Mouse (Mus musculus): ENCODE measurements around the gene Nkpd1. TPM values are rescaled to one million over a fixed set of nuclear protein-coding genes. Genes with fewer than 3 reads are reported as not detected.

The Nkpd1 gene
- polyA plus RNA-seq, 1 experiment from 2014 or later = 0.14 TPM

DNA sequence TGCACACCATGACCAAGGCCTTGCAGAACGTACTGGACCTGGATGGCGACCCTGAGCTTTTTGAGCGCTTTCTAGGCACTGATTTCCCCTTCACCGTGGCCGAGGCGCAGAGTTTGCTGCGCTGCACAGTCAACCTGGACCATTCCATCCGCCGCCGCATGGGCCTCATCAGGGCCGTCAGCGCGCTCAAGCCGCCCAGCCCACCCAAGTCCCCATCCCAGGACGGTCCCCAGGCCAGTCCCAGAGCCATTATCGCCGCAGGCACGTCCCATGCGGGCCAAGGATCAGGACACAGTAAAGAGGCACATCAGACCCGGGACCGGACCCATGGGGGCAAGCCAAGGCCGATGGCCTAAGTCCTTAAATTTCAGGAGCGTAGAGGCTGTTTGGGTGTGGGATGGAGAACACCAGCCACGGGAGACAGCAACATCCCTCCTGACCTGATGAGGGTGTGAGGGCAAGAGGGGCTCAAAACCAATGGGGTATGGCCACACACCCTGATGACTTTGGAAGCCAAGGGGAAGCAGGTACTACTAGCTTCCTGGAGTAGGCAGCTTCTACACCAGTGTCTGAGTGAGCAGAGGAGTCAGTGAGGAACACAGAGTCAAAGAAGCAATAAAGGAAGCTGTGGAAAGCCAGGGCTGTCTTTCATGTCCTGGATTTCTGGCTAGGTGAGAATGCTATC is 6.9 kb downstream of the Nkpd1 start:
- H3K9me3 ChIP-seq = no peaks in the 10 kb centered on the region
- no peak overlapping the region for H3K27ac ChIP-seq
- ATAC-seq (ENCODE audit: insufficient number of reproducible peaks, insufficient read depth, low FRiP score, low TSS enrichment, low read depth) = no peak
- peak overlapping the region; percentile 86 for H3K4me2 ChIP-seq
- H3K4me1 ChIP-seq (replicated peaks) = peaks cover 27% of the 10 kb centered on the region
- peak overlapping the region; percentile 45 for H3K4me3 ChIP-seq (replicated peaks)
- peaks cover 13% of the 10 kb centered on the region for H3K36me3 ChIP-seq
- H3K27me3 ChIP-seq = peaks cover 75% of the 10 kb centered on the region
- WGBS = 15% methylated on average over 24 of the region's 24 CpGs
- H3K9ac ChIP-seq (replicated peaks) = peak overlapping the region; percentile 51

DNA sequence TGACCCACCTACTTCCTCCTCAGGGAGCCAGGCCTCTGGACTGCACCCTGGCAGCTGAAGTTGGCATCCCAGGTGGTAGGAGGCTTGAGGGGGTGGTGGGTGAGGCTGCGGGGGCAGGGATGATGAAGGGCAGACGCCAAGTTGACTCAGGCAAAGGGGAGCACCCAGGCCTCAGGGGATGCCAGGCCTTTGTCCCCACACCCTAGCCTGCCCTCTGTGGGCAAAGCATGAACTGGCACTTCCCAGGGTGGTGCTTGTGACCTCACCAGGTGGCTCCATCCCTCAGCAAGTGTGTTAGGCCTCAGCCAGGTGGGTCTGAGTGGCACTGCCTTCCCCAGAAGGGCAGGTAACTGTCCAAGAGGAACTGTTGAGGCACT is 7.5 kb downstream of the Nkpd1 start:
- Histone ChIP-seq H3K4me2 (no peak overlapping the region), H3K4me1 (replicated peaks) (peaks cover 22% of the 10 kb centered on the region), H3K27me3 (peaks cover 70% of the 10 kb centered on the region), H3K36me3 (peaks cover 18% of the 10 kb centered on the region), H3K4me3 (replicated peaks) (no peak overlapping the region), H3K9me3 (no peaks in the 10 kb centered on the region), H3K27ac (no peak overlapping the region), H3K9ac (replicated peaks) (no peak overlapping the region)
- 59% methylated on average over 2 of the region's 2 CpGs for WGBS
- no peak for ATAC-seq (ENCODE audit: insufficient number of reproducible peaks, insufficient read depth, low FRiP score, low TSS enrichment, low read depth)

DNA sequence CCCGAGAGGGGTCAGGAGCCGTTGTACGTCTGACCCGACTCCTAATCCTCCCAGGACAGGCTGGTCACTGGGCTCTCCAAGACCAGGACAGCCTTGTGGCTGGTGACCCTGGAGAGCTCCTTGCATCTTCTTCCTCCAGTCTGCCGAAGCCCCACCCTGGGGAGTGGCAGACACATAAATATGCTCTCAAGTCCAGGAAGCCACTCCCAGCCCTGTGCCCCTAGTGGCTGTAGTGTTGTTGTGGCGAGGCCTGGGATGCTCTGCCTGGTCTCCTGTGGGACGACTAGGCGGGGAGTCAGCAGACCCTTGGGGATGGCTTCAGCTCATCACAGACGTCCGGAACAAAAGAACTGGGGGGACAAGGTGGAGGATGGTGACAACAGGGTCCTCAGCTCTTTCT is 13.4 kb downstream of the Nkpd1 start:
- H3K4me3 ChIP-seq (replicated peaks) = no peak overlapping the region
- H3K9me3 ChIP-seq = no peaks in the 10 kb centered on the region
- H3K4me2 ChIP-seq = no peak overlapping the region
- H3K4me1 ChIP-seq (replicated peaks) = no peaks in the 10 kb centered on the region
- WGBS = 67% methylated on average over 10 of the region's 10 CpGs
- ATAC-seq (ENCODE audit: insufficient number of reproducible peaks, insufficient read depth, low FRiP score, low TSS enrichment, low read depth) = no peak
- no peak overlapping the region for H3K9ac ChIP-seq (replicated peaks)
- H3K27ac ChIP-seq = no peak overlapping the region
- peaks cover 10% of the 10 kb centered on the region for H3K27me3 ChIP-seq
- H3K36me3 ChIP-seq = peaks cover 77% of the 10 kb centered on the region

DNA sequence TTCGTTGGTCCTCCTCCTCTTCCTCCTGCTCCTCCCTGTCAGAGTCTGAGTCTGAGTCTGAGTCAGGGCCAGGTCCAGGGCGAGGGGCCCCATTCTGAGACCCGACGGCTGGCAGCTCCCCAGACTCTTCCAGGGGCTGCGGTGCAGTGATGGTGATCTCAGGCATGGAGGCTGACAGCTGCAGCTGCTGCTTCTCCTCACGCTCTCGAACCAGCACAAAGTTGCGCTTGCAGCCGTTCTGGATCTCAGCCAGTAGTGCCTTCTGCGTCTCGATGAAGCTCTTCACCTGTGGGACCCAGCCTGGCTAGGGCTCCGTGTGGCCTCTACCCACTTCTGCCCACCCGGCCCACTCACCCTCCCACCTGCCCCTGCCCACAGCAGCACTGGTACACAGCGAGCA is 14.6 kb downstream of the Nkpd1 start:
- no peak for ATAC-seq (ENCODE audit: insufficient number of reproducible peaks, insufficient read depth, low FRiP score, low TSS enrichment, low read depth)
- H3K36me3 ChIP-seq = peaks cover 79% of the 10 kb centered on the region
- no peak overlapping the region for H3K9ac ChIP-seq (replicated peaks)
- WGBS = 88% methylated on average over 13 of the region's 14 CpGs
- no peaks in the 10 kb centered on the region; the same call in 1 of the 2 replicates for H3K27me3 ChIP-seq
- no peak overlapping the region for H3K27ac ChIP-seq
- no peak overlapping the region for H3K4me2 ChIP-seq
- no peak overlapping the region for H3K4me3 ChIP-seq (replicated peaks)
- H3K9me3 ChIP-seq = no peaks in the 10 kb centered on the region
- peaks cover 3% of the 10 kb centered on the region for H3K4me1 ChIP-seq (replicated peaks)

DNA sequence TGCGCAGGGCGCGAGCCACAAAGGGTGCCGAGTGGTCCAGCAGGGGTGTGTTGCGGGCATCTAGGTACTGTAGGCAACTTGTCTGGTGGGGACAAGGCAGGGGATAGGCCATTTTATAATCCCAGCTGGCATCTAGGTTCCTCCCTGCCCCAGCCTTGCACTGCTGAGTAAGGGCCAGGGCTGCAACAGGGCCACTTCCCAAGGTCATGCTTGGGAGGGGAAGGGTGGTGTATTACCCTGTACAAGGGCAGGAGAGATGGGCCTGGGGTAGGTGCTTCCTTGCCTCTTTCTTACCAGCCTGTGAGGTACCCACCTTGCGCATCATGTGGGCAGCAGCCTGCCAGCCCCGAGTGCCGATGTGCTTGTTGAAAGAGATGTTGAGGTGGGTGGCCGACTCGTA is 17.0 kb downstream of the Nkpd1 start:
- no peak for ATAC-seq (ENCODE audit: insufficient number of reproducible peaks, insufficient read depth, low FRiP score, low TSS enrichment, low read depth)
- Histone ChIP-seq H3K27me3 (no peaks in the 10 kb centered on the region; the same call in 1 of the 2 replicates), H3K9ac (replicated peaks) (no peak overlapping the region), H3K4me1 (replicated peaks) (peaks cover 9% of the 10 kb centered on the region), H3K4me2 (no peak overlapping the region), H3K4me3 (replicated peaks) (no peak overlapping the region), H3K27ac (no peak overlapping the region), H3K36me3 (peaks cover 65% of the 10 kb centered on the region), H3K9me3 (no peaks in the 10 kb centered on the region)
- WGBS = 93% methylated on average over 10 of the region's 10 CpGs

DNA sequence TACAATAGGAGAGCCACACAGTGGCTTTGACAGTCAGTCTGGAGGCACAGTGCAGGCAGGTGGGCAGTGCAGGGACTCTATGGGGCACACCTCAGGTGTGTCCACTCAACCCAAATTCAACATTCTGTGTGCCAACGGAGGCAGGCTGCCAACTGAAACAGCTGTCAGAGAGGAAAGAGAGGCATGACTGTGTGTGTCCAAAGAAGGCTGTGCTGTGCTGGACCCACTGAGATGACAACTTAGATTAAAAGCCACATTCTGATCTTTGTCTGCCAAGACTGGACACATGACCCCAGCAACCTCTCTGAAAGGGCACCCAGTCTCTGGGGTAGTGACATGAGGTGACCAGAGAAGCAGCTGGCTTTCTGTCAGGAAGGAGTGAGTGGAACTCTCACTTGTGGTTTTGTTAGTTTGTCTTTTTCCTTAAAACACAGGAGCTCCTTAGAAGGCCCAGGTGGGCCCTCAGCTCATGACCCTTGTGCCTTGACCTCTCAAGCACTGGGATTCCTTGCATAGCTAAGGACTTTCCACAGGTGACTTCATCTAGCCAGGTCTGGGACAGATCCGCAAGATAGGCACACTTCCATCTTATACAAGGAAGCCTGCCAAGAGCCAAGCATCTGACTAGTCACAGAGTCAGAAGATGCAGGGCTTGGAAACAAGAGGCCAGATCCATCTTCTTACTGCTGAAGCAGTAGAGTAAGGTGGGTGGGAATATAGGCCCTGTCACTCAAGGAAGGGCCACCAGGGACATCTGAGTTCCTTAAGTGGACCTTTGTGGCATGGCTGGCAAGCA is 23.3 kb downstream of the Nkpd1 start:
- 100% methylated on average over 2 of the region's 2 CpGs for WGBS
- Histone ChIP-seq H3K27me3 (no peaks in the 10 kb centered on the region), H3K27ac (no peak overlapping the region), H3K9me3 (no peaks in the 10 kb centered on the region), H3K9ac (replicated peaks) (no peak overlapping the region), H3K4me2 (no peak overlapping the region), H3K4me3 (replicated peaks) (no peak overlapping the region), H3K4me1 (replicated peaks) (peaks cover 22% of the 10 kb centered on the region), H3K36me3 (peaks cover 7% of the 10 kb centered on the region; the same call in 1 of the 2 replicates)
- ATAC-seq (ENCODE audit: insufficient number of reproducible peaks, insufficient read depth, low FRiP score, low TSS enrichment, low read depth) = no peak

DNA sequence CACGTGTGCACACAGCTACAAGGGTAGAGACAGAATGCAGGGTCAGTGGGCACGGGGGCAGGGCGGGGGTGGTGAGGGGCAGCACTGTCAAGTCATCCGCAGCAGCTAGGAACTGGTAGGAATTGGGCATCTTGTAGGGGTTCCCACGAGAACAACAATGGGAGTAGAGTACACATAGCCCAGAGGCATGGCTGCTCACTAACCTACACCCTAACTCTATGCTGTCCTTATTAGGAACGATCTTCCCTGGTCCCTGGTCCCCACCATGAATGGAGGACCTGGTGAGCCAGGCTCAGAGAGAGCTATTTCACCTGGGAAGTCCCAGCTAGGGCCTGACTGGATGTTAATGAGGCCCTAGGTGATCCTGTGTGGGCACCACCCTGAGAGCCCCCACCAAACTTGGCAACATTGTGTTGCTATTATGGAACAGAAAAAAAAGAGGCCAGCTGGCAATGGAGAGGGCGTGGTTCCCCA is 24.1 kb downstream of the Nkpd1 start:
- H3K9ac ChIP-seq (replicated peaks) = no peak overlapping the region

DNA sequence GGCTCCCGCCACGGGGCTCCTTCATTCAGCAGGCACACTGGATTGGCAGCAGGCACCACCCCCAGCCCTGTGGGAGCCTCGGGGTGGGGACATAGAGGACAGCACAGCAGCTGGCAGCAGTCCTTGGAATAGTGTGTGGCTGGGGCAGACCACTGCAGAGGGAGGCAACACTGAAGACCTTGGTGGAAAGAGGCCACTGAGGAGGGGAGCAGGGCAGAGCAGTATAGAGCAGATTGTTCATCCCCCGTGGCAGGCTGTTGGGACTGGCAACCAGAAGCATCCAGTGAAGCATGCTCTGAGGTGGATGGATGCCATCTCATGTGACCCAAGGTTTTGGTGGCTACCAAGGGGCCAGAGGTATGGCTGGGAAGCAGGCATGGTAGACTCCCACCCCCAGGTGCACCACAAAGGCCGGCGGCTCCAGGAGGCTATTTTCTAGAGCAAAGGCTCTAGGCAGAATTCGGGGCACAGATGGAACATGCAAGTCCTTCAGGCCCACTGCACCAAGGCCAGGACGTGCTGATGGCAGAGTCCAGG is 24.6 kb downstream of the Nkpd1 start:
- H3K36me3 ChIP-seq = 0 out of 2 replicates have a peak, but pooled peaks cover 8% of the 10 kb centered on the region
- no peak overlapping the region for H3K9ac ChIP-seq (replicated peaks)
- no peak overlapping the region for H3K4me3 ChIP-seq (replicated peaks)
- WGBS = 73% methylated on average over 8 of the region's 8 CpGs
- no peaks in the 10 kb centered on the region for H3K9me3 ChIP-seq
- H3K4me1 ChIP-seq (replicated peaks) = peaks cover 27% of the 10 kb centered on the region
- ATAC-seq (ENCODE audit: insufficient number of reproducible peaks, insufficient read depth, low FRiP score, low TSS enrichment, low read depth) = no peak
- no peak overlapping the region for H3K27ac ChIP-seq
- no peaks in the 10 kb centered on the region for H3K27me3 ChIP-seq
- no peak overlapping the region for H3K4me2 ChIP-seq

More for the DNA sequence above, 24.1 kb downstream of the Nkpd1 start:
- H3K4me1 ChIP-seq (replicated peaks) = peaks cover 27% of the 10 kb centered on the region
- ATAC-seq (ENCODE audit: insufficient number of reproducible peaks, insufficient read depth, low FRiP score, low TSS enrichment, low read depth) = no peak
- H3K9me3 ChIP-seq = no peaks in the 10 kb centered on the region
- H3K4me2 ChIP-seq = no peak overlapping the region
- H3K27ac ChIP-seq = no peak overlapping the region
- H3K27me3 ChIP-seq = no peaks in the 10 kb centered on the region
- no peak overlapping the region for H3K4me3 ChIP-seq (replicated peaks)
- H3K36me3 ChIP-seq = 0 out of 2 replicates have a peak, but pooled peaks cover 7% of the 10 kb centered on the region
- 86% methylated on average over 7 of the region's 7 CpGs for WGBS

DNA sequence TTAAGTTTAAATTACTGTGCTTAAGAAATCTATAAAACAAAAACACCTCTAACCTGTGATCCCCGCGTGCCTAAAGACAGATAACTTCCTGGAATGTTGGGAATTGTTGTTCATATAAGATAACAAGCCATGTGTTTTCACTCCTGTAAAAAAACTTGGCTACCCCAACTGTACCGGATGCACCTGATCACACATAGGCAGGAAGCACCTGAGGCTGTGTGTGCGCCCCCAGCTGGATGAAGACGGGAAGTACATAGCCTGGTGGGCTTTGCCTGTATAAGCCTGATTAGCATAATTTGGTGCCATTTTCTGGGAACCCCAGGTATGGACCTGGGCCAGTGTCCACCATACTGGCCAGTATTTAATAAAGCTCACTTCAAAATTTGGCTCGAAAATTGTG is 25.9 kb downstream of the Nkpd1 start:
- no peak overlapping the region for H3K9ac ChIP-seq (replicated peaks)
- ATAC-seq (ENCODE audit: insufficient number of reproducible peaks, insufficient read depth, low FRiP score, low TSS enrichment, low read depth) = no peak
- H3K27ac ChIP-seq = no peak overlapping the region
- peaks cover 21% of the 10 kb centered on the region; the same call in 1 of the 2 replicates for H3K4me1 ChIP-seq (replicated peaks)
- H3K36me3 ChIP-seq = peaks cover 17% of the 10 kb centered on the region; the same call in 1 of the 2 replicates
- H3K27me3 ChIP-seq = no peaks in the 10 kb centered on the region
- no peaks in the 10 kb centered on the region for H3K9me3 ChIP-seq
- no peak overlapping the region for H3K4me2 ChIP-seq
- no peak overlapping the region for H3K4me3 ChIP-seq (replicated peaks)
- WGBS = 56% methylated on average over 6 of the region's 6 CpGs

DNA sequence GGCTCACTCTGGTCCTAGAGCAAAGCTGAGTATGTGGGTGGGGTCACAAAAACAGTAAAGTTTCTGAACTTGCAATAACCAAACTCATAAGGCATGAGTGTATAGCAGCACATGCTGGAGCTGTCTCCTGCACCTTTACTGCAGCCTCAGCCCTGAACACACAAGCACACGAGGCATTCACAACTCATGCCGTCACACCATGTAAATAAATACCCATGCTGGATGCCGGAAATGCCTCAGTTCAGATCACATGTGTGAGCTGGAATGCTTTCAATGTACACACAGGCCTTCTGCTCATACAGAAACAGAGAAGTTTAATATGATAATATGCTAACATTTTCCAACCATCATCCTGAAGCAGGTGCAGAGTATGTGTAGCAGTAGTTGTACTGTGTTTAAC is 28.4 kb downstream of the Nkpd1 start:
- no peak for ATAC-seq (ENCODE audit: insufficient number of reproducible peaks, insufficient read depth, low FRiP score, low TSS enrichment, low read depth)
- Histone ChIP-seq H3K27ac (no peak overlapping the region), H3K9me3 (no peaks in the 10 kb centered on the region), H3K4me2 (no peak overlapping the region), H3K9ac (replicated peaks) (no peak overlapping the region), H3K4me1 (replicated peaks) (peaks cover 21% of the 10 kb centered on the region; the same call in 1 of the 2 replicates), H3K27me3 (no peaks in the 10 kb centered on the region), H3K36me3 (peaks cover 25% of the 10 kb centered on the region; the same call in 1 of the 2 replicates), H3K4me3 (replicated peaks) (no peak overlapping the region)
- WGBS = 69% methylated on average over 3 of the region's 3 CpGs

DNA sequence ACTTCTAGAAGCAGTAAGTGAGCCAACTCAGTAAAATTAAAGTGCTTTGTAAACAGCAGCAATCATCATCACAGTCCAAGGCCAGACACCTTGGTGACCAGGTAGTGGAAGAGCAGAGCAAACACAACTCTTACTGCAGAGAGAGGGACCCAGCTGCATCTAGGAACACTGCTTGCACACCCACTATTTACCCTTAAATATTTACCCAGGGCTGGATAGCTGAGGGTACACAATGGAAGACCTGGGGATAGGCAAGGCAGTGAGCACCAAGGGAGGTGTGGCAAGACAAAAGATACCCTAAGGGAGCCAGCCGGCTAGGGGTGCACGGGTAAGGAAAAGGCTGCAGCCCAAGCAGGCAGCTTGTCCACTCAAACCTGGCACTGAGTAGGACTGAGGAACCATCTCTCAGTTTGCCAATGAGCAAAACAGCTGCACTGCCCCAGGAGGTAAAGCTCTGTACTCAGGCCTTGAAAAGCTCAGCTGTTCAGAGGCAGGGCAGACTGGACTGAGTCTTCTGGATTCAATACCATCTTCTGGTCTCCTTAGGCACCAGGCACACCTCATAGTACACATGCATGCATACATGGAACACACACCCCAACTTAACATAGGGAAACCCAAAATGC is 29.8 kb downstream of the Nkpd1 start:
- H3K4me2 ChIP-seq = no peak overlapping the region
- no peak overlapping the region for H3K9ac ChIP-seq (replicated peaks)
- ATAC-seq (ENCODE audit: insufficient number of reproducible peaks, insufficient read depth, low FRiP score, low TSS enrichment, low read depth) = no peak
- peaks cover 19% of the 10 kb centered on the region; the same call in 1 of the 2 replicates for H3K4me1 ChIP-seq (replicated peaks)
- H3K9me3 ChIP-seq = no peaks in the 10 kb centered on the region
- 82% methylated on average over 2 of the region's 2 CpGs for WGBS
- no peaks in the 10 kb centered on the region for H3K27me3 ChIP-seq
- H3K27ac ChIP-seq = no peak overlapping the region
- no peak overlapping the region for H3K4me3 ChIP-seq (replicated peaks)
- H3K36me3 ChIP-seq = peaks cover 31% of the 10 kb centered on the region
